14 mouse cellular contexts compared by ENCODE assay signal in the genomic region with DNA sequence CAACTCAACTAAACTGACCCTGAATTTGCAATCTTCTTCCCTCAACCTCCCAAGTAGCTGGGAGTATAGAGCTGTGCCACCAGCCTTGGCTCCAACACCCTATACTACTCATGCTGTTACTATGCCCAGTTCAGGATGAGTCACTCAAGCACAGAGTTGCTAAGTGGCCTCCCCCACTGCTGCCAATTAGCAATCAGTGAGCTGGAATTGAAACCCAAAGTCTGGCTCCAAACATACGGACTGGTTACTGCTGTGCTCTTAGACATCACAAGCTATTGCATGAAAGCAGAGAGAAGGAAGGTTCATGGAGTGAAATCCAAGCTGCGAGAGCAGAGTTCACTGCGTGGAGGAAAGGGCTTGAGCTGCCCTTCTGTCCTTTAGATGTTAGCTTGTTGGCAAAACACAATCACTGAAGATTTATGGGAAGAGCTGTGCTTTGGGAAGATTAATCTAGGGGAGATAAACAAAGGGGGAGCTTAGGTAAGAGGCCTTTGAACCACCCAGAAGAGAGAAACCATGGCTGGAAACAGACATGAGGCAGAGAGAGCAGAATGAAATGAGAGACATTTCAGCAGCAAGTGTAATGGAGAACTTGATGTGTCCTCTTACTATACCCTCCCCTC. TPM values are rescaled to one million over a fixed set of nuclear protein-coding genes. Genes with fewer than 3 reads are reported as not detected.
A peak's percentile ranks its signal among the peaks of the same experiment; 100 is the strongest.
DNase-seq lines count a peak whose midpoint lies in the region; ATAC-seq and TF ChIP-seq lines count a peak whose summit lies in the region.
"Had no signal": no experiment of that assay in that cellular context is flagged by ENCODE, and none has a peak within 500 bp of the region (broad histone marks: within the 10 kb centered on the region; RNA-seq: fewer than 3 reads in every experiment).

No protein-coding gene starts in this region.

- H3ac ChIP-seq in C2C12 (ENCODE audit: control insufficient read depth, insufficient read length, low read depth) = no peak overlapping the region

- peaks cover 13% of the 10 kb centered on the region for H3K36me3 ChIP-seq in C2C12 (ENCODE audit: control insufficient read depth, insufficient read depth)

- TF ChIP-seq CTCF in C2C12 (IDR thresholded peaks at IDR 0.05; ENCODE audit: control insufficient read depth, insufficient read depth, insufficient read length) = no peak
- no peak for TF ChIP-seq CTCF in brain, embryonic 14.5 days (IDR thresholded peaks at IDR 0.05; ENCODE audit: borderline replicate concordance, extremely low read depth, insufficient read depth, insufficient read length)

- no peaks in the 10 kb centered on the region for H3K79me3 ChIP-seq in C2C12 (ENCODE audit: low read depth)

- DNase-seq in cerebellum, postnatal 14 days = peak; percentile 20 to 27
- DNase-seq in cerebellum, adult 11-12 months = no peak
- DNase-seq in kidney, adult 11 months = peak; percentile 21
- DNase-seq in kidney, postnatal 25 days = no peak
- peak; percentile 51 for DNase-seq in brain, embryonic 14.5 days (ENCODE audit: low read depth)
- DNase-seq in urinary bladder, postnatal 25 days (ENCODE audit: low spot score) = no peak
- DNase-seq: B cell, adult 2 months; heart, postnatal 14 days; midbrain, embryonic 14.5 days; spleen, adult 18-20 months; thymus, postnatal 14 days had no signal

- no peak for ATAC-seq in erythroid progenitor cell, adult 5-6 weeks (replicated peaks; ENCODE audit: low FRiP score, poor library complexity, severe bottlenecking)
- ATAC-seq: intestine, embryonic 16.5 days had no signal

- H3K79me2 ChIP-seq in C2C12 (ENCODE audit: control insufficient read depth, insufficient read depth) = no peaks in the 10 kb centered on the region

- no peak overlapping the region for H3K4me3 ChIP-seq in C2C12 (ENCODE audit: insufficient read depth, poor library complexity, severe bottlenecking)

- TF ChIP-seq POLR2A in brain, embryonic 14.5 days (IDR thresholded peaks at IDR 0.05; ENCODE audit: borderline replicate concordance, extremely low read depth, insufficient read depth, insufficient read length, poor library complexity, severe bottlenecking) = no peak

- H3K27me3 ChIP-seq in C2C12 (ENCODE audit: control insufficient read depth, insufficient read depth, insufficient read length) = no peaks in the 10 kb centered on the region

TF ChIP-seq in C2C12, 6 proteins besides CTCF, POLR2A, EP300 and RAD21:
- no peak for TF ChIP-seq MAX (IDR thresholded peaks at IDR 0.05)
- TF ChIP-seq MYOD1 (IDR thresholded peaks at IDR 0.05; ENCODE audit: control insufficient read depth, insufficient read length, low read depth) = no peak
- no peak for TF ChIP-seq USF1 (IDR thresholded peaks at IDR 0.05; ENCODE audit: low read depth)
- TF ChIP-seq MYOG (IDR thresholded peaks at IDR 0.05; ENCODE audit: control insufficient read depth, extremely low read depth, insufficient read length) = no peak
- peak; percentile 48 for TF ChIP-seq FOSL1 (IDR thresholded peaks at IDR 0.05; ENCODE audit: insufficient read depth, low read length, poor library complexity, severe bottlenecking)
- TF ChIP-seq CEBPB (IDR thresholded peaks at IDR 0.05; ENCODE audit: low read depth) = no peak

RNA-seq across cellular contexts. Expression of gene Lamp2, which starts 27.3 kb away (rescaled TPM):
- 50.8 TPM for polyA plus RNA-seq in C2C12 (2012; fragmentation: generic; extraction: Trizol)
- 40.6 and 49.5 TPM in 2 replicates for polyA plus RNA-seq in brain, embryonic 14.5 days (2012; rRNA removed)
- total RNA-seq in erythroid progenitor cell, adult 5-6 weeks (2015; ENCODE audit: low replicate concordance) = 79.6 and 86.1 TPM in 2 replicates
- 42.2 and 54.8 TPM in 2 replicates for total RNA-seq in erythroid progenitor cell, adult 5-6 weeks (2017; ENCODE audit: low replicate concordance)

Comparison
In these comparisons a context has a peak if more than half of its experiments do, and no peak if none do; other contexts are left out.
1. DNase-seq: peak in cerebellum, postnatal 14 days (2 of 2), kidney, adult 11 months (single experiment) and brain, embryonic 14.5 days (single experiment); none in cerebellum, adult 11-12 months (single experiment), kidney, postnatal 25 days (0 of 2) and urinary bladder, postnatal 25 days (single experiment).